Mouse (Mus musculus): ENCODE measurements around the gene Zbtb17.

The Zbtb17 gene

GRCm38 (mm10) chr4:141460481-141460880 lies 16.0 kb downstream of the Zbtb17 start:
- DNase-seq = no peak

GRCm38 (mm10) chr4:141461088-141461487 lies 16.6 kb downstream of the Zbtb17 start:
- no peak for DNase-seq

- DNase-seq = no peak
Measured at GRCm38 (mm10) chr4:141461576-141461975, 17.1 kb downstream of the Zbtb17 start.

GRCm38 (mm10) chr4:141463472-141463871 lies 19.0 kb downstream of the Zbtb17 start:
- peak; percentile 69 for DNase-seq

GRCm38 (mm10) chr4:141464722-141465121 lies 20.3 kb downstream of the Zbtb17 start:
- DNase-seq = no peak

- no peak for DNase-seq
Measured at GRCm38 (mm10) chr4:141465512-141466288, 21.2 kb downstream of the Zbtb17 start.

- DNase-seq = no peak
Measured at GRCm38 (mm10) chr4:141466289-141466795, 21.9 kb downstream of the Zbtb17 start.

GRCm38 (mm10) chr4:141466844-141467580 lies 22.6 kb downstream of the Zbtb17 start:
- DNase-seq = no peak

GRCm38 (mm10) chr4:141467581-141467927 lies 23.1 kb downstream of the Zbtb17 start:
- DNase-seq = no peak

- no peak for DNase-seq
Measured at GRCm38 (mm10) chr4:141468576-141468975, 24.1 kb downstream of the Zbtb17 start.

- no peak for DNase-seq
Measured at GRCm38 (mm10) chr4:141469343-141469742, 24.9 kb downstream of the Zbtb17 start.

- no peak for DNase-seq
Measured at GRCm38 (mm10) chr4:141471491-141471890, 27.0 kb downstream of the Zbtb17 start.

GRCm38 (mm10) chr4:141472641-141473321 lies 28.3 kb downstream of the Zbtb17 start:
- no peak for DNase-seq

GRCm38 (mm10) chr4:141474431-141474830 lies 30.0 kb downstream of the Zbtb17 start:
- no peak for DNase-seq

- peak; percentile 65 for DNase-seq
Measured at GRCm38 (mm10) chr4:141477681-141478102, 33.2 kb downstream of the Zbtb17 start.

GRCm38 (mm10) chr4:141478225-141478624 lies 33.8 kb downstream of the Zbtb17 start:
- no peak for DNase-seq

- no peak for DNase-seq
Measured at GRCm38 (mm10) chr4:141478794-141479193, 34.3 kb downstream of the Zbtb17 start.

- DNase-seq = no peak
Measured at GRCm38 (mm10) chr4:141479411-141479810, 35.0 kb downstream of the Zbtb17 start.

- DNase-seq = no peak
Measured at GRCm38 (mm10) chr4:141484071-141484470, 39.6 kb downstream of the Zbtb17 start.

- no peak for DNase-seq
Measured at GRCm38 (mm10) chr4:141487581-141487980, 43.1 kb downstream of the Zbtb17 start.

GRCm38 (mm10) chr4:141488670-141489069 lies 44.2 kb downstream of the Zbtb17 start:
- DNase-seq = peak; percentile 44

GRCm38 (mm10) chr4:141500637-141501036 lies 56.2 kb downstream of the Zbtb17 start:
- DNase-seq = peak; percentile 43

GRCm38 (mm10) chr4:141501058-141501457 lies 56.6 kb downstream of the Zbtb17 start:
- no peak for DNase-seq

All from kidney, postnatal 10 days (tissue).